In genomic region chr7:134607886-134608285, GRCm38 (mm10) we compare ENCODE assay signal across 28 mouse cellular contexts.
DNase-seq lines count a peak whose midpoint lies in the region; ATAC-seq and TF ChIP-seq lines count a peak whose summit lies in the region.
"Had no signal": no experiment of that assay in that cellular context is flagged by ENCODE, and none has a peak within 500 bp of the region (broad histone marks: within the 10 kb centered on the region; RNA-seq: fewer than 3 reads in every experiment).

No protein-coding gene starts in this region.

- 81% methylated on average over 3 of the region's 3 CpGs for WGBS in embryonic facial prominence, embryonic 11.5 days
- WGBS in embryonic facial prominence, embryonic 10.5 days = 80% methylated on average over 3 of the region's 3 CpGs
- 46% methylated on average over 3 of the region's 3 CpGs for WGBS in heart, embryonic 11.5 days (ENCODE audit: insufficient replicate concordance)

- no peak overlapping the region for H3K27ac ChIP-seq in embryonic facial prominence, embryonic 11.5 days (replicated peaks; ENCODE audit: low read depth, low read length)
- no peak overlapping the region for H3K27ac ChIP-seq in embryonic facial prominence, embryonic 10.5 days (replicated peaks)
- H3K27ac ChIP-seq in heart, embryonic 11.5 days (ENCODE audit: low read depth, low read length) = no peak overlapping the region
- no peak overlapping the region for H3K27ac ChIP-seq in left cerebral cortex, adult 2 months
- H3K27ac ChIP-seq: embryonic facial prominence, embryonic 15.5 days; forebrain, embryonic 12.5 days; heart, embryonic 15.5 days; limb, embryonic 12.5 days; liver, embryonic 15.5 days; lung, embryonic 15.5 days; neural tube, embryonic 15.5 days had no signal

- no peak for TF ChIP-seq CTCF in left cerebral cortex, adult 2 months (IDR thresholded peaks at IDR 0.05)

- H3K4me3 ChIP-seq in embryonic facial prominence, embryonic 11.5 days (ENCODE audit: low read depth, low read length) = no peak overlapping the region
- H3K4me3 ChIP-seq in embryonic facial prominence, embryonic 10.5 days = no peak overlapping the region
- H3K4me3 ChIP-seq in heart, embryonic 11.5 days (ENCODE audit: low read depth, low read length) = no peak overlapping the region
- no peak overlapping the region for H3K4me3 ChIP-seq in left cerebral cortex, adult 2 months
- H3K4me3 ChIP-seq: embryonic facial prominence, embryonic 15.5 days; forebrain, embryonic 12.5 days; heart, embryonic 15.5 days; limb, embryonic 12.5 days; liver, embryonic 15.5 days; lung, embryonic 15.5 days; neural tube, embryonic 15.5 days had no signal

- ATAC-seq in embryonic facial prominence, embryonic 11.5 days (replicated peaks; ENCODE audit: insufficient number of reproducible peaks, low FRiP score, low TSS enrichment, low read depth) = no peak
- no peak for ATAC-seq in heart, embryonic 11.5 days (replicated peaks; ENCODE audit: insufficient number of reproducible peaks, low FRiP score, low TSS enrichment)
- ATAC-seq: forebrain, postnatal 0 days; Patski had no signal

- peak; percentile 8 for DNase-seq in embryonic facial prominence, embryonic 11.5 days (ENCODE audit: low spot score)
- DNase-seq in embryonic facial prominence, embryonic 10.5 days (ENCODE audit: low spot score) = no peak
- DNase-seq in heart, postnatal 14 days = peak; percentile 43 to 50
- DNase-seq in 3T3-L1 (ENCODE audit: low read depth, low spot score) = peak; percentile 31
- peak; percentile 79 for DNase-seq in testis, postnatal 10 days (ENCODE audit: low spot score)
- DNase-seq in left cerebral cortex, adult 2 months (ENCODE audit: extremely low spot score in 1 of 2, low spot score in 2 of 2) = no peak
- DNase-seq: adrenal gland, postnatal 10 days; cerebellum, adult 11 months; cerebellum, adult 9-10 months; forebrain, postnatal 0 days; gastrocnemius, postnatal 10 days; kidney, adult 18-20 months; layer of hippocampus, adult 9-11 months; lung, postnatal 36 days; retina, postnatal 1 day; right cerebral cortex, postnatal 14 days; thymus, adult 18-20 months; thymus, postnatal 25 days had no signal

- no peaks in the 10 kb centered on the region; the same call in 1 of the 2 replicates for H3K4me1 ChIP-seq in embryonic facial prominence, embryonic 11.5 days (ENCODE audit: control insufficient read depth, insufficient read depth, low read length)
- peaks cover 15% of the 10 kb centered on the region for H3K4me1 ChIP-seq in embryonic facial prominence, embryonic 10.5 days
- no peaks in the 10 kb centered on the region for H3K4me1 ChIP-seq in heart, embryonic 11.5 days (ENCODE audit: control insufficient read depth, insufficient read depth, low read length)
- H3K4me1 ChIP-seq: forebrain, embryonic 12.5 days; liver, embryonic 15.5 days had no signal

- no peaks in the 10 kb centered on the region for H3K27me3 ChIP-seq in embryonic facial prominence, embryonic 11.5 days (ENCODE audit: control insufficient read depth, insufficient read depth, low read length)
- H3K27me3 ChIP-seq in embryonic facial prominence, embryonic 10.5 days (replicated peaks; ENCODE audit: low read depth, poor library complexity, severe bottlenecking) = no peaks in the 10 kb centered on the region
- H3K27me3 ChIP-seq in heart, embryonic 11.5 days (ENCODE audit: control insufficient read depth, insufficient read depth, low read length) = no peaks in the 10 kb centered on the region
- H3K27me3 ChIP-seq: embryonic facial prominence, embryonic 15.5 days; forebrain, embryonic 12.5 days; heart, embryonic 15.5 days; limb, embryonic 12.5 days; liver, embryonic 15.5 days; lung, embryonic 15.5 days; neural tube, embryonic 15.5 days; Patski had no signal

- H3K36me3 ChIP-seq in embryonic facial prominence, embryonic 11.5 days (replicated peaks; ENCODE audit: control insufficient read depth, insufficient read depth, low read depth, low read length) = no peaks in the 10 kb centered on the region
- H3K36me3 ChIP-seq in embryonic facial prominence, embryonic 10.5 days (replicated peaks) = no peaks in the 10 kb centered on the region
- H3K36me3 ChIP-seq in heart, embryonic 11.5 days (ENCODE audit: control insufficient read depth, insufficient read depth, low read length) = no peaks in the 10 kb centered on the region
- H3K36me3 ChIP-seq: embryonic facial prominence, embryonic 15.5 days; forebrain, embryonic 12.5 days; heart, embryonic 15.5 days; limb, embryonic 12.5 days; liver, embryonic 15.5 days; lung, embryonic 15.5 days; neural tube, embryonic 15.5 days had no signal

- H3K9ac ChIP-seq in embryonic facial prominence, embryonic 11.5 days (replicated peaks; ENCODE audit: low read length) = no peak overlapping the region
- H3K9ac ChIP-seq in heart, embryonic 11.5 days (ENCODE audit: low read depth, low read length) = no peak overlapping the region
- H3K9ac ChIP-seq: embryonic facial prominence, embryonic 15.5 days; forebrain, embryonic 12.5 days; forebrain, postnatal 0 days; heart, embryonic 15.5 days; limb, embryonic 12.5 days; liver, embryonic 15.5 days; lung, embryonic 15.5 days; neural tube, embryonic 15.5 days had no signal

- H3K9me3 ChIP-seq in embryonic facial prominence, embryonic 11.5 days (replicated peaks; ENCODE audit: control insufficient read depth, low read length) = no peaks in the 10 kb centered on the region
- no peaks in the 10 kb centered on the region for H3K9me3 ChIP-seq in embryonic facial prominence, embryonic 10.5 days
- no peaks in the 10 kb centered on the region for H3K9me3 ChIP-seq in heart, embryonic 11.5 days (replicated peaks; ENCODE audit: control insufficient read depth, low read length)
- H3K9me3 ChIP-seq: embryonic facial prominence, embryonic 15.5 days; forebrain, embryonic 12.5 days; heart, embryonic 15.5 days; limb, embryonic 12.5 days; liver, embryonic 15.5 days; lung, embryonic 15.5 days; neural tube, embryonic 15.5 days had no signal

- intact Hi-C loops in heart, postnatal 14 days (cut with DNase I) = no loop called here
- intact Hi-C loops in left cerebral cortex, adult 2 months (cut with DNase I) = no loop called here

- no peak overlapping the region for H3K4me2 ChIP-seq in embryonic facial prominence, embryonic 11.5 days (ENCODE audit: low read depth, low read length)
- no peak overlapping the region for H3K4me2 ChIP-seq in heart, embryonic 11.5 days
- H3K4me2 ChIP-seq: embryonic facial prominence, embryonic 15.5 days; forebrain, embryonic 12.5 days; heart, embryonic 15.5 days; limb, embryonic 12.5 days; liver, embryonic 15.5 days; lung, embryonic 15.5 days; midbrain, embryonic 11.5 days; neural tube, embryonic 15.5 days had no signal

Comparison
In these comparisons a context has a peak if more than half of its experiments do, and no peak if none do; other contexts are left out.
1. DNase-seq: peak in embryonic facial prominence, embryonic 11.5 days (single experiment), heart, postnatal 14 days (2 of 2), 3T3-L1 (single experiment) and testis, postnatal 10 days (single experiment); none in embryonic facial prominence, embryonic 10.5 days (single experiment) and left cerebral cortex, adult 2 months (0 of 2).